Mouse (Mus musculus) layer of hippocampus, adult 2 months (tissue): ENCODE measurements at regions not wholly inside any gene's neighbourhood (a gene's known extent, or its start where the extent isn't known, plus 50 kb on each side); places are given as distances from the start of the nearest gene placed in this dataset.
A peak's percentile ranks its signal among the peaks of the same experiment; 100 is the strongest.

ENCODE experiments used
- DNase-seq, 2 experiments: peaks; one replicate each; pipeline ENCODE4 v3.0.0; 2022; ENCODE audit warnings: low spot score in 2 of 2
- H3K27ac ChIP-seq: fragments of 200-600 bp; 2 replicates; pipeline ENCODE4 v1.8.1; 2022
- H3K4me3 ChIP-seq: fragments of 200-600 bp; 2 replicates; pipeline ENCODE4 v1.8.1; 2022; ENCODE audit warnings: mild to moderate bottlenecking
- CTCF ChIP-seq: fragments of 200-600 bp; conservative IDR thresholded peaks from 2 replicates; pipeline ENCODE4 v1.8.1; 2022; ENCODE audit warnings: antibody characterized with exemption, mild to moderate bottlenecking, moderate library complexity

DNA sequence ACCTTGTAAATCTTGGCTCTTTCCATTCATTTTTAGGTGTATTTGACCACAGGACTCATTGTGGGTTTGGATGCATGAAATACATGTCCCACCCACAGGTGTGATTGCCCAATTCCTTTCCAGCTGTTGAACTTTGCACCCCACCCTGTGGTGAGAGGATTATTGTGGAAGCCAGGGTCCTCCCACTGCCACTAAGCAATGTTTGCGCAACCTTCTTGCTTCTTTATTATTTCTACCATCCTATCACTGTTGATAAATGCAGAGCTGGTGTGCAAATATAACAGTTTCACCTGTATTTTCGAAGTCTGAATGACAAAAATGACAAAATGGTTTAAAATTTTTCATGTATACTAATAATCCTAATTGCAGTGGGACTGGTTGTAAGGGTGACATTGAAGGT, 315.9 kb upstream of the Vwc2 start:
- no peak overlapping the region for H3K4me3 ChIP-seq
- DNase-seq: no peak
- TF ChIP-seq CTCF: no peak
- H3K27ac ChIP-seq: no peak overlapping the region

GRCm38 (mm10) chr11:10840191-10840590, 273.8 kb upstream of the Vwc2 start:
- H3K27ac ChIP-seq: no peak overlapping the region
- TF ChIP-seq CTCF: no peak
- no peak overlapping the region for H3K4me3 ChIP-seq
- DNase-seq: no peak

DNA sequence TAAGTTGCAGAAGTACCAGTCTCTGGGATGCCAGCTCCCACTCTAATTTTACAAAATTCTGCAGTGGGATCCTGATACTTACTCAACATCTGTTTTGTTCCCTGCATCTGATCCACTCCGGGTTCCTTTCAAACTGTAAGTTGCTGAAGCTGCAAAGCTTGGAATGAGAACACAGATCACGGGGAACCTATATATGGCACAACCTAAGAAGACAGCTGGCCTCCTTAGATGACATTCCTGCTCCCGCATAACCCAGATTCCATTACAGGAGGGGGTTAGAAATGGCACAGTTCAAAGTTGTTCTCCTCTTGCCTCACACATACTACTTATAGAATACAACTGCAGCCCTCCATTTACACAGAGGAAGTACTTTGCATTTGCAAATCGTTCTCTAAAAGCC, 272.9 kb upstream of the Vwc2 start:
- no peak for DNase-seq
- no peak for TF ChIP-seq CTCF
- Histone ChIP-seq H3K4me3 (no peak overlapping the region), H3K27ac (no peak overlapping the region)

DNA sequence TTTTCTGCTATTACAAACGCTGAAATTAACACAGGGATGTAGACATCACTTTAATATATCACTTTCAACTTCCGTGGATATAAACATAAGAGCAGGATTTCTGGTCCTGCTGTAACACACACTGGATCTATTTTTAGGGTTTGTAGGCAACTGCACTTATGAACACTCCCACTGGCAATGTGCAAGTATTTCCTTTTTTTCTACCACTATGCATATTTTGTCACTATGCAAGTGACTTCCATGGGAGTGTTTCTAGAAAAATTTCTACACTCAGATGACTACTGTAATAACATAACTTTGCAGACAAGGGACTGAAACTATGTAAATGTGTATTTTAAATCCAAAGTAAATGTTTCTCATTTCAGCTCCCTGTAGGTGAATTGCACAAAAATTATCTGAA, 241.8 kb upstream of the Vwc2 start:
- no peak for DNase-seq
- TF ChIP-seq CTCF: no peak
- no peak overlapping the region for H3K4me3 ChIP-seq
- no peak overlapping the region for H3K27ac ChIP-seq

DNA sequence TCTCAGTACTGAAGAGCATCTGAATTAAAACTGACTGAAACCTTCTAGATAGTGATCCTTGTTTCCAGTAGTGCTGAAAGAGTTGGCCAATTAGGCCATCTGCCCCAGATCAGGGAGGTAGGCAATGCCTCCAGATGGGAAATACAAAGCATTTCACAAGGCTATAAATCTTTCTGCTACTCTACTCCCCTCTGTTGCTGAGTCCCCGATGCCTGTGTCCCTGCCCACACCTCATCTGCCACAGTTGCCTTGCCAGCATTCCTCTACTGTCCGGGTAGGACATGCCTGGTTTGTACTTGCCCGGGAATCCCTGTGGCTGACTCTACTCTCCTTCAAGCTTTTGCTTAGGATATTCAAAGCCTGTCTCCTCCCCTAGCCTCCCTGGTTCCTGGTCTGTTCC, 220.7 kb upstream of the Vwc2 start:
- Histone ChIP-seq H3K27ac (no peak overlapping the region), H3K4me3 (no peak overlapping the region)
- no peak for TF ChIP-seq CTCF
- DNase-seq: peak; percentile 30 to 32

- H3K4me3 ChIP-seq: no peak overlapping the region
- no peak for DNase-seq
- no peak for TF ChIP-seq CTCF
- H3K27ac ChIP-seq: no peak overlapping the region
Observed at GRCm38 (mm10) chr11:10923998-10924397, 190.0 kb upstream of the Vwc2 start.

DNA sequence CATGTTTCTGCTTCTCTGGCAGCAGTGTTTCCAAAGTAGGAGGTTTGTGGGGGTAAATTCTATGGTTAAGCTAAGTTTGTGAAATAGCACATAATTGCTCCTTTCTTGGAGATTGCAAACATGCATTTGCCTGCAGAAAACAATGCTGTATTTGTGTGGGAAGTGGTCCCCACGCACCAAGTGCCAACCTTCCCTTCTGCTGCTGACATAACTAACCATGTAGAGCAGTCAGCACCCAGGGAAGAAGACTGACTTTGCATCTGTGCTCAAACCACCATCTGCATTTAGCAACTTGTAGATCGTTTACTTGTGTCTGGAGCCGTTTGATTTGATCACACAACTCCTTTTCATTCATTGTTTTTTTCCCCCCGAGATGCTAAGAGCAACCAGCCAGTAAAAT, 161.1 kb upstream of the Vwc2 start:
- H3K27ac ChIP-seq: no peak overlapping the region
- TF ChIP-seq CTCF: no peak
- H3K4me3 ChIP-seq: no peak overlapping the region
- DNase-seq: peak; percentile 11 to 37
